Mouse (Mus musculus) heart, adult 10 weeks (tissue): Measurements from ENCODE around the gene Brms1. TPM values are rescaled to one million over a fixed set of nuclear protein-coding genes. Genes with fewer than 3 reads are reported as not detected.

Source experiments
- polyA plus RNA-seq: library from polyadenylated mRNA; stranded (reverse); fragments of 350-450 nt; fragmentation: Illumina TruSeq; extraction: RNeasy Lipid Tissue Mini Kit (QIAGEN cat#74804); gene quantifications from one replicate; pipeline ENCODE4 v1.2.3, GENCODE M21; 2014; ENCODE audit warnings: low read depth, low replicate concordance

Gene Brms1
- 19.7 TPM for polyA plus RNA-seq

GRCm38 (mm10) chr19:5040862-5041523 is at the start of gene Brms1:
TSS of gene Brms1 (plus strand) at chr19:5041354.

GRCm38 (mm10) chr19:5023621-5024479 is 17.3 kb upstream of the Brms1 start, which contains the start of gene Slc29a2:
TSS of gene Slc29a2 (plus strand) at chr19:5023860.

GRCm38 (mm10) chr19:5038709-5039156 is 2.4 kb upstream of the Brms1 start, which contains the start of the genes B4gat1 and AC124502.3:
TSS of gene B4gat1 (plus strand) at chr19:5038826.
TSS of gene AC124502.3 (plus strand) at chr19:5038891.

GRCm38 (mm10) chr19:5050047-5050905 is 9.1 kb downstream of the Brms1 start, which contains the start of gene Rin1:
TSS of gene Rin1 (plus strand) at chr19:5050481.

DNA sequence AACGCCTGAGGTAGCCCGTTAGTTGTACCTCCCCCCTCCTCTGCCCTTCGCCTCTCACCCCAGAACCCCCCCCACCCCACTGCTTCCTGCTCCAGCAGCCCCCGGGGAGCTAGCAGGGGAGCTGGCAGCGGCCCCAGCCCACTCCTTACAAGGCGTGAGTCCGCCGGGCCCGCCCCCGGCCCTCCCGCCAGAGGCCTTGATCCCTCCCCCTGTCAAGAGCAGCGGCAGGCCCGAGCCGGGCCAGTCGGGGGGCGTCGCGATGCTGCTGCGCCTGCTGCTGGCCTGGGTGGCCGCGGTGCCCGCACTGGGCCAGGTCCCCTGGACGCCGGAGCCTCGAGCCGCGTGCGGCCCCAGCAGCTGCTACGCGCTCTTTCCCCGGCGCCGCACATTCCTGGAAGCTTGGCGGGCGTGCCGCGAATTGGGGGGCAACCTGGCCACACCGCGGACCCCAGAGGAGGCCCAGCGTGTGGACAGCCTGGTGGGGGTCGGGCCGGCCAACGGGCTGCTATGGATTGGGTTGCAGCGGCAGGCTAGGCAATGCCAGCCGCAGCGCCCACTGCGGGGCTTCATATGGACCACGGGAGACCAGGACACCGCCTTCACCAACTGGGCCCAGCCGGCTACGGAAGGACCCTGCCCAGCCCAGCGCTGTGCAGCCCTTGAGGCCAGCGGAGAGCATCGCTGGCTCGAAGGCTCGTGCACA is 26.9 kb downstream of the Brms1 start, which contains the start of gene Cd248:
Cd248 (plus strand) TSS at position 212 of the 703 bp plus-strand sequence.

DNA sequence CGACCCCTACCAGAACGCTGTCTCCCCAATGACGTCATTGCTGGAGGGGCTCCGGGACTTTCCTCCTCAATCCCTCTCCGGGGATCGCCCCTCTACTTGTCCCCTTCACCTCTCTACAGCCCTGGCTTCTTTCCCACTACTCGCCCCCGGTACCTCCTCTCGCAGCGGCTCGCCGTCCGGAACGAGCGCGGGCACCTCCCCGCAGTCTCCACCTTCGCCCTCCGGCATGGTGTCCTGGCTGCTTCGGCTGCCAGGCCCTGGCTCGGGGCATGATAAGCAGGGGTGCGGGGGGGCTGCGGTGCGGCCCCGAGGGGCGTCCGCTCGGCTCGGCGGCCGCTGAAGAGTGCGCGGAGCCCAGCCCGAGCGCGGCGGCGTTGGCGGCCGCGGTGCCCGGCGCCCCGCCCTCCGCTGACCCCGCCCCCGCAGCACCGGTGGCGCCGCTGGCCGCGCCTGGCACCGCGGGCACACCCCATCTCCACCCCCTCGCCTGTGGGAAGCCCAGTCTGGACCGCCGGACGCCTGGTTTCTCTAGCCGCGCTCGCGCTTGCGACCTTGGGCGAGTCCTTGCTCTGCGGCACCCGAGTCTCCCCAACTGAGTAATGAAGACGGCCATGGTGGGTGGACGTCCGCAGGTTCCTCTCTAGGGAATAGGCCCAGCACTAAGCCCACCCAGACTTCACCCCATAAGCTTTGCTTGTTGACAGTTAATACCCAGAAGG is 44.1 kb downstream of the Brms1 start, which contains the start of gene Tmem151a:
Tmem151a (minus strand) TSS at position 387 of the 719 bp plus-strand sequence.

DNA sequence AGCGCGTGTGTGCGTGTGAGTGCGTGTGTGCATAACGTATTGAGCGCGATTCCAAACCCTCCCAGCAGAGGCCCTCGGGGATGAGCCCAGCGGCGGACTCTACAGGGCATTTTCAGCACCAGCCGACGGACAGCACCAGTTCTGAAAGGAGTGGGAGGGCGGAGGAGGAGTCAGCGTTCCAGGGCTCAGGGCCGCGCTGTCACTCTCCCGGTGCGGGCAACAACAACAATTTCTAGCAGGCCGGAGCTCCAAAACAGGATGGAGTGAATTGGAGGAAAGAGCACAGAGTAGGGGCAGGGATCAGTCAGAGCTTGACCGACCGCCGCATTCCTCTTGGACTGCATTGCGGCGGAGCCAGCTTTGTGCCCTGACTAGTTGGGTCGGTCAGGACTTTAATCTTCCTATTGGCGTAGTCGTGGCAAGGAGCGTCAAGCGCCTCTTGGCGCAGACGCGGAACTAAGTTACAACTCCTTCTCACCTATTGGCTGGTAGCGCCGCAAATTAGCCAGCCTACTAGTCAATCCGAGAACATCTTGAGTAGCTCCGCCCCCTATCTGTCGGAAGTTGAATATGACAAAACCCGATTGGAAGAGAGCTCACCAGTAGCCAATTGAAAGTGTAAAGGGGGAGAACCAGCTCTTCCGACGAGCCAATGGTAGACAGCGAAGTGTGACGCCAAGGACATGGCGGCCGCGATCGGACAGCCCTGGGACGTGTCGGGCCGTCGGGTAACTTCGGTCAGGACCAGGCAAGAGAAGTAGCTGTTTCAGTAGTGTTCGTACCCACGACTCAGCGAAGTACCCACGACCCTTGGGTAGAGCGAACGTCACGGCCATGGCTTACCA is 47.0 kb downstream of the Brms1 start, which contains the start of gene Yif1a:
Yif1a (plus strand) TSS at position 655 of the 845 bp plus-strand sequence.

DNA sequence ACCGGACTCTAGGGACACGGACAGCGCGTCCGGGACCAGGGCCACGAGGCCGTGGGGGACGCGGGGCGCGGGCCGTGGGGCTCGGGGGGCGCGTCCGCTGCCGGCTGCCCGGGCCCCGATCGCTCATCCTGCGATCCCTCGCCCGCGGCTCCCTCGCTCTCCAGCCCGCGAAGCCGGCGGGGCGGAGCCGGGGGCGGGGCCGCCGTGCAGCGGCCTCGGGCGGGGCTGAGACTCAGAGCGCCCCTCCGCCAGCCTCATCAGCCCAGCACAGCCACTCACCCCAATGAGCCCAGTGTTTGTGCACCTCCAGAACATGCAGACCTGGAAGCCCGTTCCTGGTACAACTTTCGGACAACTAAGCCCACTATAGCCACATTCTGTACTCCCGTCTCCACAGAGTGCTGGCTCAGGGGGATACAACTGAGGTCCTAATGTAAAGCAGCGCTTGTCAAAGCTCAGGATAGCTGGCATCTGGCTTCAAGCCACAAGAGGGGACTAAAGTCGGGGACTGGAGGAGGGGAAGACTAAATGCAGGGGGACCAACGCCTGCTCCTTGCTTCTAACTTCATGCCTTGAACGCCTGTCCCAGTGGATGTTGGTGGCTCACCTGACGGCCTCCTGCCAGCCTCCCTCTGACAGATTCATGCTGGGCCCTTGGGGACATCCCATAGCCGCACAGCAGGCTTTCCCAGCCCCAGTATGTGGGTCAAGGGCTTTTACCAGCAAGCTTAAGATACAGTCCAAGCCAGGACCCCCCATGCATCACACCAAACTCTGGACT is 57.4 kb downstream of the Brms1 start, which contains the start of gene Cnih2:
Cnih2 (minus strand) TSS at position 159 of the 781 bp plus-strand sequence.

Other genes starting within 250 kb of the Brms1 start
- 22.9 TPM for gene Rbm4, start 247.5 kb upstream of the Brms1 start, polyA plus RNA-seq
- 9.5 TPM for gene Gm21992, start 229.7 kb upstream of the Brms1 start, polyA plus RNA-seq
- gene Rbm14, start 229.7 kb upstream of the Brms1 start, polyA plus RNA-seq: 11.5 TPM
- gene Ccs, start 202.0 kb upstream of the Brms1 start, polyA plus RNA-seq: 33.2 TPM
- not detected for gene Ccdc87, start 202.0 kb upstream of the Brms1 start, polyA plus RNA-seq
- 63.9 TPM for gene Ctsf, start 186.2 kb upstream of the Brms1 start, polyA plus RNA-seq
- 0.71 TPM for gene Actn3, start 163.4 kb upstream of the Brms1 start, polyA plus RNA-seq
- gene Zdhhc24, start 162.7 kb upstream of the Brms1 start, polyA plus RNA-seq: 4.5 TPM
- gene Bbs1, start 134.7 kb upstream of the Brms1 start, polyA plus RNA-seq: 2.6 TPM
- gene Dpp3, start 113.1 kb upstream of the Brms1 start, polyA plus RNA-seq: 24.4 TPM
- gene Peli3, start 98.2 kb upstream of the Brms1 start, polyA plus RNA-seq: 2.7 TPM
- 87.5 TPM for gene Mrpl11, start 79.2 kb upstream of the Brms1 start, polyA plus RNA-seq
- 0.81 TPM for gene Npas4, start 51.0 kb upstream of the Brms1 start, polyA plus RNA-seq
- gene Slc29a2, start 17.5 kb upstream of the Brms1 start, polyA plus RNA-seq: 14.6 TPM
- gene B4gat1, start 2.5 kb upstream of the Brms1 start, polyA plus RNA-seq: 42.6 TPM
- 1.0 TPM for gene AC124502.3, start 2.5 kb upstream of the Brms1 start, polyA plus RNA-seq
- 1.7 TPM for gene Rin1, start 9.1 kb downstream of the Brms1 start, polyA plus RNA-seq
- 10.5 TPM for gene Cd248, start 26.7 kb downstream of the Brms1 start, polyA plus RNA-seq
- 2.0 TPM for gene Tmem151a, start 44.2 kb downstream of the Brms1 start, polyA plus RNA-seq
- 90.7 TPM for gene Yif1a, start 47.2 kb downstream of the Brms1 start, polyA plus RNA-seq
- gene Cnih2, start 57.2 kb downstream of the Brms1 start, polyA plus RNA-seq: 0.34 TPM
- gene Rab1b, start 65.7 kb downstream of the Brms1 start, polyA plus RNA-seq: 163 TPM
- 41.4 TPM for gene Klc2, start 77.2 kb downstream of the Brms1 start, polyA plus RNA-seq
- 19.3 TPM for gene Pacs1, start 231.8 kb downstream of the Brms1 start, polyA plus RNA-seq